Mouse (Mus musculus) cerebellum, adult 9-10 months (tissue): ENCODE results near the gene Npr3.

Source experiments
- DNase-seq: peaks from one replicate; pipeline ENCODE4 v3.0.0; 2022

Gene Npr3

DNA sequence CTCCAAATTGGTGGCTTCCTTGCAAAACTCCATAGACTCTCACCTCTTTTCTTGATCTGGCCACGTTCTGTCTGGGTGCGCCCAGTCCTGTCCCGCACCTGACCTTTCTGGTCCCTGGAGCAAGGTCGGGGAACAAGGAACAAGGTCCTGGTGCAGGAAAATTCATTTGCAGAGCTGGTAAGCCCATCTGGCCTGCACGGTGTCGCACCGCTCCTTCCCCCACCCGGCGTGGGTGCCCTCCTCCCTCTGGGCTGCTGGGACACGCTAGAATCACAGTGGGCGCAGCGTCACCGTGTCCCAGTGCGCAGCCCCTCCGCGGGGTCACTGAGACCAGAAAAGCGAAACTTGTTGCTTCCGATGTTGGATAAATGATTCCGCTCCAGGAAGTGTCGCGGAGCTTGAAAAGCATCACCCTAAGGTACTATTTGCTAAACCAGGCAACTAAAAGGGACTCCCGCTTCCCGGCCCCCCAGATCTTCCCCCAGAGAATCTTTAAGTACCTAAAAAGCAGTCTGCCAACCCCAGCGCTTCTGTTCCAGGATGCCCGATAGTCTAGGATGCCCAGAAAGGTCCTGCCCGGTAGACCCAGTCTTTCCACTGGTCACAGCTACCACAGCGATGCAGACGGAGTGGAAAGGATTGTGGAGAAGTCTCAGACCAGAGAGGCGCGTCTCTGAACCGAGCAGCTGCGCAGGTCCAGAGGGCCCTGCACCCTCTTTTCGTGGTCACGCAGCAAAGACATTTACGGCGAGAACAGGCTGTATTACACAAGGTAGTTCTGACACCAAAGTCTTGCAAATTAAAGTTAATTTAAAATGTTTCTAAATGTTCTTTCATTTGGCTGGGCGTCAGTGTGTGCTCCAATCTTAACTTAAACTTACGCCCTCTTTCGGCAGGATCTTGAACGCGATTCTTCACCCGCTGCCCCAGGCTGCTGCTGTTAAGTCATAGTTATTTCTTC lies at the start of gene Npr3:
TSS of gene Npr3 (minus strand) at position 717 of the 961 bp plus-strand sequence.
- DNase-seq = no peak

DNA sequence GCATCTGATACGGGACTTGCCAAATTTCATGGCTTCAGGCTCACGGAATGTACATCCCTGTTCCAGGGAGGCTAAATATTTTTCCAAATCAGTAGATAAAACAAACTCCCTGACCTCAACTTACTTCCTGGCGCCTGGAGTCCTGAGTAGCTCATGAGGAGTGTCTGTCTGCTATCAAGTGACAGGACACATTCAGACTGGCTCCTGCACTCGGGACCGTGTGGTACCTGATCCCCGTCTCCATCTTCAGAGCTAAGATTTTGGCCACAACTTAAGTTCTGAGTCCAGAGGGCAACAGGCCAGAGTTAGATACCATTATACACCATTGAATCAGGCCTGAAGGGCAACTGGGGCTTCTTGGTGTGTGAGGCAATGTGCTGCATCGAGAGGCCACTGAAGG lies 49.0 kb upstream of the Npr3 start:
- DNase-seq = no peak

DNA sequence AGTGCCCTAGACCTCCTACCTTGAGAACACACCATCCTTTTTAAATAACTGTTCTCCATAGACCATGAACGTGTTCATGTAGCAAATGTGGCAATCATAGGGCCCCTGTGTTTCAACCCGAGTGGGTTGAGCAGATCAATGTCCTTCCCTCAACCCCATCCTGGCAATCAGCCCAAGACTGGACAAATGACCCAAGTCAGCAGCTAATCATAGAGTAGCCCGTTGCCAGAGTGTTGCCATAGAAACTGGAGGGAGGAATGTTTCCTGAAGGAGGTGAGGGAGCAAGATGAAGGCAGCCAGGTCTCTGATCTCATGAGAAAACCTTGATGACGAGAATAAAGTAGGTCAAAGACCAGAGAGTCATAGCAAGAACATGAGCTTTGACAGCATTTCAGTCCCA lies 47.1 kb upstream of the Npr3 start:
- no peak for DNase-seq

DNA sequence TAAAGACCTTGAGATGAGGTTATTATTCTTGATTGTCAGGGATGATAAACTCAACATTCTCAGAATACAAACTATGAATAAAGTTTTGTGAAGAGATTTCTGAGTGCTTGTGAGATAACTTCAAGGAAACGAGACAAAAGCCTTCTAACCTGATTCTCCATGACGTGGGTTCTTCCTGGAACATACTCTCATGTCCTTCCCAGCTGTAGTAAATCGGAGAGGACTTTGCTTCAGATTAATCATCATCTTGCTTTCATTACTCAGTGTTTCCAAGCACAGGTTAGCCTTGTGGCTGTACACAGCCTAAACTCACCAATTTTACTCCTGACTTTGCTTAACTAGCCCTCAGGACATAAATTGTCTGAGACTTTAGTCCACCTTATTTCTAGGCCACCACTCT lies 45.1 kb upstream of the Npr3 start:
- no peak for DNase-seq

DNA sequence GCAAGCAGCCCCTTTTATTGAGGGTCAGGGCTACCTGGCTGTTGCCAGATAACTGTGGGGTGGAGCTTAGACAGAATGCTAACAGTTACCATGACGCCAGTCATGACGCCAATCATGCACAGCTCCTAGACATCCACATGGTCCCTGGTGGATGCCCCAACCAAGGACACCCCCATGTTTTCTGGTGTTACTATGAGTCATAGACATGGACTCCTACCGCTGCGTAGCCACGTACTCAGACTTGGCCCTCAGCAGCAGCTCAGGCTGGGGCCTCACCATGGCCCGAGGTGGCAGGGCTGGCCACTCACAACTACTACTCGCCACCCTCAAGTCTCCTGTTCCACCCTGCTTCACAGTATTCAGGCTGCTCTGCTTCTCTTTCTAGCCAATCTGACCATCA lies 44.1 kb upstream of the Npr3 start:
- DNase-seq = no peak

DNA sequence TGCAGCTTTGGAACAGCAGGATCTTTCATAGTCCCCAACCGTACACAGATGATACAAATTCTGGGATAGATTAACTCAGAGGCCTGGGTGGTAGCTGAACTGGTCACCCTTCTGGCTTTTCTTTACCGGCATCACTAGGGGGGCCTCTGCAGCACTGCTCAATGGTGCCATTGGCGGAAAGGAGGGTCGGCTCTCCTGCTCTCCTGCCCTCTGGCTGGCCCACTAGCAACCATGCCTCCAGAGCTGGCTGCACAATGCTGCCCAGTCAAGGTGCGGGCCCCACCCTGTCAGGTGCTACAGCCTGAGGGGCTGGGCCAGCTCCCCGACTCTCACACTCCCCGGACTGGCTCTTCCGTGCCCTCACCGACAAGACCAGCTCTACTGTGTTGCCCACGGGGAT lies 43.1 kb upstream of the Npr3 start:
- DNase-seq = no peak

DNA sequence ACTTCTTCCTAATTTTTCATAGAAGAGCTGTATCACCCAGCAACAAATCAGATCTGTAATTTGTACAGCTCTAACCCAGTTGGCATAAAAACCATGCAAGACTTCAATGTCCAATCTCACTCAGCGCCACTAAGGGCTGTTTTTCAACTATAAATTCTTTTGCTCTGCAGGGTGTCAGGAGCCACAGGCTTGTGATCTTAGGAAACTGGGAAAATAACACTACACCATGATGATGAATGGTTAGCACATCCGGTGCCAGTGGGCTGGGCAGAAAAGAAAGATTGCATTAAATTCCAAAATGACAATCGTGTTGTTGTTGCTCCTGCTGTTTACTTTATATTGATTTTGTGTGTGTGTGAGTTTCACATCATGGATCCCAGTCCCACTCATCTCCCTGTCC lies 42.4 kb upstream of the Npr3 start:
- DNase-seq = no peak

DNA sequence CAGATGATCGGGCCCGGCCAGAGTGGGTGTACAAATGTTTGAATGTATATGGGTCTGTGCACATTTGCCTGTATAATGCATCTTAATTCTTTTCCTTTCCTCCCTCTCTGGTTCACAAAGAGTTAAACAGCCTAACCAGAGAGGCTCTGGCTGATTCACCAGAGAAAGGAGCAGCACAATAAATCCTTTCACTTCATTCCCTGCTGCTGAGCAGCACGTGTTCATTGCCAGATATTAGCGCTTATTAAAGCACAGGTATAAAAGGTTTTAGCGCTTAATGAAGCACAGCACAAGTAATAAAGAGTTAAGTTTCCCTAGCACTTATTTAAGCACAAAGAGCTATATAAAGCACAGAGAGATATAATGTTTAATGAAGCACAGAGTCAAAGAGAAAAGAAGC lies 33.8 kb upstream of the Npr3 start:
- DNase-seq = no peak

DNA sequence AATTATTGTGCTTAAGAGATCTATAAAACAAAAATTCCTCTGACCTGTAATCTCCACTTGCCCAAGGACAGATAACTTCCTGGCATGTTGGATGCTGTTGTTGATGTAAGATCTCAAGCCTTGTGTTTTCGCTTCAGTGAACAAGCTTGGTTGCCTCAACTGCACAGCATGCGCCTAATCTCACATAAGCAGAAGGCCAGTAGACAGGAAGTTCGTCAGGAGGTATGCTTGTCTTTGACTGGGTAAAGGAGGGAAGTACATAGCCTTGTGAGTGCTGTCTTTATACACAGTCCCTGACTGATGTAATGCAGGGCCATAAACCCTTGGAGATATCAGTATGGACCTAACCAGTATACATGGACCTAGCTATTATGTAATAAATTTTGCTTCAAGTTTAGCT lies 20.7 kb upstream of the Npr3 start:
- no peak for DNase-seq

DNA sequence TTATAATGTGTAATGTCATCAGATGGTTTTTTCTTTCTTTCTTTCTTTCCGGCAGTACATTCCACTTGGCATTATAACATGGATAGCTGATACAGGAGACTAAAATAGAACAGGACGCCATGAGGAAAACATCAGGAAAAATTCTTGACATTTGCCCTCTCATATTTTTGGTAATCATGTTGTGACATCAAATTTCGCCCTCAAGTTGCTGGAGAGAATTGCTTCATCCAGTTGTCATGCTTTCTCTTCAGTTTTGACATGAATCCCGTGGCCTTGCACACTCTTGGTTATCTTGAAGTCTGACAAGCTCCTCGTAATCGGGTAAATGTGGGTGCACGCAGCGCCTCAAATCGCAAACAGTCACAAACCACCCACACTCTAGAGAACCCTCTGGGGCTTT lies 7.0 kb upstream of the Npr3 start:
- DNase-seq = no peak

DNA sequence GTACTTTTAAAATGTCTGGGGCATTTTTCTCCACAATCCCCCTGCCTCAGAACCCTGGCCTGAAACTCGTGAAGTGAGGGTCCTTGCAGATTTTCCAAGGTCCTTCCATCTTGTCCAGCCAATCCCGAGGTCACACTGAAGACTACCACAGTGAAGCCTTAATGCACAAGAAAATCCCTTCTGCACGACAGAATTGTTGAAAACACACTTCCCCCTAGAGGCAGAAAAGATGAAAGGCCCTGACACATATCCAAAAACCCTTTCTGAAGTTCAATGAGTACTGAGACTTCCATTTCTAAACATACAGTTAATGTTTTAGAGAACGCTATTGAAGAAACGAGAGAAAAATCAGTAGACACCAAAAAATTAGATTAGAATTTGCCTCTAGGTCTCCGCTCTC lies 2.8 kb upstream of the Npr3 start:
- no peak for DNase-seq

DNA sequence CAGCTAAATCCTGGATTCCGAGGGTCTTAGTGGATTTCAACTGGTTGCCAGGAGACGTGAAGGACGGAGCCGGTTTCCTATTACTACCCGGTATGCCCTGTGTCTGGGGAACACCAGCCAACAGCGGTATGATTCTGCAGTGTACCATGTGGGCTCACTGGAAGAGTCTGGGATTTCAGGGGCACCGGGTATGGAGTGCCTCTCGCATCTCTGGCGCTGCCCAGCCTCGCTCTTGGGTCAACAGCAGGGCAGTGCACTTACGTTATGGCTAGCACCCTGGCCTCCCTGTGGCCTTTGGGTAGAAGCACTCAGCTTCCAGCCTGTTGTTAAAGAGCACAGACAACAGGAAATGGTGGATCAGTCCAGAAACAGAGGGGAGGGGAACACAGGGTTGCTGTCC lies 1.1 kb upstream of the Npr3 start:
- no peak for DNase-seq

DNA sequence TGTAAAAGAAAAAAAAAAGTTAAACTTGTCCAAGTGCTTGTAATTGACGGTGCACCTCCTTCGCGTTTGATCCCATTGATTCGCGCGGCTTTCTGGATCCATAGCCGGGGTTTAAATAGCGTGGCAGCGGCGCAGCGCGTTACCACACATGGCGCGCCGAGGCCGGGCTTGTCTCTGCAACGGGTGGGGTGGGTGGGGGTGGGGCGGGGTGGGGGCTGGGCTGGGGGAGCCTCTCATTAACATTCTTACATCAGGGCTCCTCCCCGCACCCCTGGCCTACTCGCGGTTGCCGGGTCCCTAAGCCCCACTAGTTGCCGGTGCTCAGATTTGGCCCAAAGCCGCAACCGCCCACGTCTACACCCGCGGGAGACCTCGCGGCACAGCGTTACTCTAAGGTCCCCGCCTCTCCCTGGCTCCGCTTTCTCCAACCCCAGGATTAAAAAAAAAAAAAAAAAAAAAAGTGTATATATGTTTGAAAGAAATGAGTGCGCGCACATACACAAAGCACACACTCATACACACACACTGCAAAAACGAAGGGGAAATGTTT lies 991 bp downstream of the Npr3 start:
- no peak for DNase-seq

DNA sequence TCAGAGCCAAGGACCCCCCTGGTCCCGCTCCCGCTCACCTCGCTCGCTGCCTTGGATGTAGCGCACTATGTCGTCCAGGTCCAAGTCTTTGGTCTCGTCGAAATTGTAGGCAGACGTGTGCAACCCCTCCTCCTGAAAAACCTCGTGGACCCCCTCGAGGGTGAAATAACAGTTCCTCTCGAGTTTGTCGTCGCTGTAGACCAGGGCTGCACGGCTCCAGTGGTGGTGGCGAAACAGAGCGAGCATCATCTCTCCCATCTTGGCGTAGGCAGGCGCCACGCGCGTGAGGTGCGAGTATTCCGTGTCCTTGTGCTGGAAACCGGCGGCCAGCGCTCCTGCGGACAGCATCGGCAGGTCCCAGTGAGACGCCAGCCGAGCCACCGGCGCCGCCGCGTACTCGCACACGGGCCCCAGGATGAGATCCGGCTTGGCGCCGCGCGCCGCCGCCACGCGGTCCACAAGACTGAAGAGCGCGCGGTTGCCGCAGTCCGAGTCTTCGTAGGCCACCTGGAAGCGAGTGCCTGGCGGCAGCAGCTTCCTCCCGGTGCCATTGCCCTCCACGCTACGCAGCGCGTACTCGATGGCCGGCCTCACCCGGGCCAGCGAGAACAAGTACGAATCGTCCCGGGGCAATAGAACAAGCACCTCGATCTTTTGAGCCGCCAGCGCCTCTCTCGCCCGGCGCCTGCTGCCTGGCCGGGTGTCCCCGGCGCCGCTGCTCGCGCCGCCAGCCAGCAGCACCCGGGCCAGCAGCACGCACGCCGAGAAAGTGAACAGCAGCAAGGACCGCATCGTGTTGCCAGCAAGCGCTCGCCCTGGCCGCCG lies 2.0 kb downstream of the Npr3 start:
- no peak for DNase-seq

DNA sequence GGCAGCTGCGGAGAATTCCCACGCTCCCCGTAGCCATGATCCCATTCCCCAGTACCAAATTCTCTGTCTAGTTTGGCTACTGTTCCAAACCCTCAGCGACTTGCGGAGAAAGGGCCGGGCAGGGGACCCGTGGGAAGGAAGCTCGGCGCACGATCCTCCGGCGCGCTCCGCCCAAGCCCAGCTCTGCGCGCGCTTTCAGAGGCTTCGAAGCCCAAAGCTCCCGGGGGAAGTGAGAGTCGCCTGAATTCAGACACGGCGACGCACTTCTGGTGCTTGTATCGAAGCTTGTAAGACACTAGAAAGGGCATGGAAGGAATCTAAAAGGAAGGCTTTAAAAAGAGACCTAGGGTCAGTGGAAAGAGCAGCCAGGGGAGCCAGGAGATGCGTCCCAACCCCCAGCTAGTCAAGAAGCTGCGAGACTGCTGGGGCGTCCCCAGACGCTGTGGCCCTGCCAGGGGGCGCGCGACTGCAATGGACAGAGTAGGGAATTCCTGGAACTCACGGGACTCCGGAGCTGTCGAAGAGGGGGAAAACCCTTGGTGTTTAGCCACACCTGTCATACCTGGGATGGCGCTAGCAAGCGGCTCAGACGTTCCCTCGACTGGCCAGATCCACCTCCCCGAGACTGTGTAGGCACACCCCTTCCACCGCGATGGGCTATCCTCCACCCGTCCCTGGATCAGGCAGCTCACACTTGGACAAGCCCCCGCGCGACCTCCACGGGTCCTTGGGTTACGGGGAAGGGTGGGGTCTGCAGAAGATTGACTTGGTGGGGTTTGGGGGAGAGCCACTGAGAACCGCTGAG lies 2.8 kb downstream of the Npr3 start:
- DNase-seq = no peak

DNA sequence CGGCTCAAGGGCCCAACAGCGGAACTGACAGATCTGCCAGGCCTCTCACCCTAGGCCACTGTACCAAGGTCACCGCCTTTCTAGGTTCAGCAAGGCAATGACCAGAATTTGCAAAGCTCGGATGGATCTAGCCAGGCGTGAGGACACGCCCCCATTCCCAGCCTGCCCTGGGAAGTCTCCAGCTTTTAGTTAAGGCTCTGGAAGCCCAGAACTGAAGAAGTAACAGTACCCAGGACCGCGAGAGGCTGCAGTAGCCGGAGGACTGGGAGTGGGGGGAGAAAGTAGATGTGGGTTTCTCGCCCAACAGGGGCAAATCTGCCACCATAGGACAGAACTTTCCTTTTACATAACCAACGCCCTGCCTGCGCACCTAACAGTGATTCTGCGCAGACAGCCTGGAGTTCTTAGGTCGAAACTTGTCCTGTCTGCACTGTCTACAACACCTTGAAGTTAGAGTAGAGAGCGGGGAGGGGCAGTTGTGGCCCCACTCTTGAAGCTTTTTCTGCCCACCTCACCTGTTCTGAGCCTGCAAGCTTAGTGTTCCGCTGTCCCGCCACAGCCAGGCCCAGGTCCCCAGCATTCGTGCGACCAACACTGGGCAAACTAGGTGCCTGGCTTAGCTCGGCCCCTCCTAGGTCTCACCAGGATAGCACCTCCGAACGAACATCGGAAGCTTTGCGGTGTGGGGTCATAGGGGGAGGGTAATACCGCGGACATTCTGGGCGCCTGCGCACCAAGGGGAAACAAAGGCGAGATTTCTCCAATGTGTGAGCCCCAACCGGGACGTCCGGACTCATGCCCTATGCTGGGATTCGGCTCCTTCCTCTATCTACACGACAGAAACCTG lies 3.7 kb downstream of the Npr3 start:
- no peak for DNase-seq

DNA sequence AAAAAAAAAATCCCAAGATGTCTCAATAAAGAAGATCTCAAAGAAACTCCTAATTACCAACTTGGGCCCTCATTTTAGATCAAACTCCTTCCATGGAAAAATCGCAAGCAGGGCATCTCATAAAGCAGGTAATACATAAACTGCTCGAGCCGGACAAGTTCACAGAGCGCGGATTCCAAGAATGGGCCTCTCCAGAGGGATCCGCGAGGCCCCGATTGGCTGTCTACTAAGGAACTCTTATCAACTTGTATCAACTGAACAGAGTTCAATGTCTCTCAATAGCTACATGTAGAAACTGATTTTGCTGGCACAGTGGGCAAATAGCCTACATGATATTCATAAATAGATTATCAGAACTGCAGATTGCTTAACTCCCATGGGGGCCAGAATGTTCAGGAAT lies 9.5 kb downstream of the Npr3 start:
- no peak for DNase-seq

DNA sequence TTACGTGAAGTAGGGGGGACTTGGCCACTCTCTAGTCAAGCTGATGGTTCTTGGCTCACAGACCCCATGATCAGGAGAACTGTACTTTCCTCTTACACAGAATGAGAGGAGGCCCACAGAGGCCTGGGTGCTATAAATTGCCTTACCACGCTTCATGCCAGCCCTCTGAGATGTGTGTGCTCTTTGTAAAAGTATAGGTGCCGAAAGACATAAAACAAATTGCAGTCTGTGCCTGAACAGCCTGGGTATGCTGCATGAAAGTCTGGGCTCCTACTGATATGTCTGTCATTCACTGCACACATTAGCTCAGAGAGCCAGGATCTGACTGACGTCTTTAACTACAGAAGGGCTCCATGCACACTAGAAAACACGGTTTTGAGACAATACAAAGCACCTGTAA lies 9.9 kb downstream of the Npr3 start:
- DNase-seq = no peak

DNA sequence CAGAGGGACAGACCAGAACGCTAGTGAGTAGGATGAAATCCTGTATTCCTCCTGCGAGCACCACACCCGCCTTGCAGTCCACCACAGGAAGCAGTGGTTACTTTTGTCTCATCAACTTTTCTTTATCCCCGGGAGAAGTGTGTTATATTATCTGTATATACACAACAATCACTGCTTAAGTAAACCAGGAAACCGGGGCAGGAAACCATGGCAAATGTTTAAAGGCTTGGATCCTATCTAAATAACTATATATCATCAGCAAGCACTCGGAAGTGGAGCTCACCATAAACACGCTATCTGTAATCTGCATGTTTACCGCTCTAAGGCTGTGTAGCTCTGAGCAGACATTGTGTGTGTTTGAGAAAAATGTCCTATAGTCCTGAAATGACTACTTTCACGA lies 13.1 kb downstream of the Npr3 start:
- DNase-seq = no peak

DNA sequence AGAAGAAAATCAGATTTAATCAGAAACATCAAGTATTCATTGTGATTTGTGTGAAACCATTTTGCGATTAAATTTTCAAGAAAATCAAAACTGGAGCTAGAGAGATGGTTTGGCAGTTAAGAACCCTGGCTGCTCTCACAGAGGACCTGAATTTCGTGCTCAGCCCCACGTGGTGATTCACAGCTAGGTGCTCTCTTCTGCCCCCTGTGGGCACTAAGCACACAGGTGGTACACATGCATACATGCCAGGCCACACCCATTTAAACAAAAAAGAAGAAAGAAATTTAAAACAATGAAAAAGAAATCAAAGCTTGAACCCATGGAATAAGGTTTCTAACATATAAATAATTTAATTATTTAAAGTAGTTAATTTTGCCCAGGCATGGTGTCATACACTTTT lies 15.7 kb downstream of the Npr3 start:
- DNase-seq = no peak

DNA sequence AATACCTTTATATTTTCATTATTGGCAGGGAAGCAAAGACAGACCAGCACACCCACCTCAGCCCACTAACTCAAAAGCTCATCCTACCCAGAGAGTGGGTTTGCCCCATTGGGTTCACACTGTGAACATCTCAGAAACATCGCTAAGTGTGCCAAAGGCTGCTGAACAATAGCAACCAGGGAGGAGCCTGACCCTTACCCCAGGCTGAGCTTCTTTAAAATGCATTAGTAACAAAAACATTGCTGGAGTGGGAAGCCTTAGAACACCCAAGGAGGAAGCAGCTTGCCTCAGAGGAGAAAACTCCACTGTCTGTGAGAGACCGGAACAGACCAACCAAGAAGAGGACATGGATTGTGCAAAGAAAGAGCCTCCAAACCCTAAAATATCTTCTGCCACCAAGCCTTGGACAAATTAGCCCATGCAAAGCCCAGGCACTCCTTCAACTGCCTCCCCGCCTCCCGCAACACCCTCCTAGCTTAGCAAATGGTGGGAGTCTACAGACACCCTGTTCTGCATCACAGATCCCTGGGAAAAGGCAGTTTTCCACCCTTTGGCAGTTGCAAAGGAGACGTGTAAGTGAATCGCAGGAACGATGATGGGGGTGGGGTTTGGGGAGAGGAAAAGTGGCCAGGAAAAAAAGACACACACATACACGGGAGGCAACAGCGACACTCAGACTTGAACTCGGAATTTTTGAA lies 24.4 kb downstream of the Npr3 start:
- no peak for DNase-seq
